Mouse (Mus musculus): ENCODE measurements around the gene Wdr19.
A peak's percentile ranks its signal among the peaks of the same experiment; 100 is the strongest.

Wdr19 gene

DNA sequence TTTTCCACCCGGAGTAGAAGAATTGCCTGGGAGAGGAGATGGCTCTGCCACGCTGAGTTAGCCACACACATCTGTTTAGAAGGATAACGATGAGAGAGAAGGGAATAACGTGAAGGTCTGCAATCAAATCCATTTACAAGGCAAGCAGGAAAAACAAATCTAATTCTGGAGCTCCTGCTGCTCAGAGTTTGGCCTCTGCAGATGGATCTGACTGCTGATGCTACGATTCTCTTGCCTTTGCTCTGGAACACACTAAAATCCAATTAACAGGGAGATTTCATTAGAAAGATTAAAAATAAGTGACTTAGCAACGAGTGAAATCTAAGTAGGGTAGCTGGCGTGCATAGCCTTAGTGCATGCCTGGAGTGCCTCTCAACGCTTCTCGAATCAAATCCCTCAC is 106.0 kb downstream of the Wdr19 start:
- DNase-seq = peak; percentile 28

DNA sequence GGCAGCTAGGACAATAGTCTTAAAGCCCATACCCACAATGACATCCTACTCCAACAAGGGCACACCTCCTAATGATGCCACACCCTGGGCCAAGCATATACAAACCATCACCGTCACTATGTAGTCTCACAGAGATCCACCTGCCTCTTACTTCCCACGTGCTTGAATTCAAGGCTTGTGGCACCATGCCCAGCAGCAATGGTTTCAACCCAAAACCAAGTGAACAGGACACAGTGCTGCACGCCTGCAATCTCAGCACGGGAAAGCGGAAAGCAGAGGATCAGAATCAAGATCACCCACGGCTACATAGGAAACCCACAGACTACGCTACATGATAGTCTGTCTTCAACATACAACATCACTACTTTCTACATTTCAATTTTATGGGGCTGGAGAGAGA is 108.7 kb downstream of the Wdr19 start:
- DNase-seq = no peak

- DNase-seq = no peak
These were observed 109.4 kb downstream of the Wdr19 start for GRCm38 (mm10) chr5:65308866-65309265.

Measured in layer of hippocampus, adult 9-11 months (tissue).